Mouse (Mus musculus): ENCODE results near the gene Tbc1d23.
A peak's percentile ranks its signal among the peaks of the same experiment; 100 is the strongest.

The Tbc1d23 gene

GRCm38 (mm10) chr16:57157728-57158127, 73.6 kb downstream of the Tbc1d23 start:
- DNase-seq, result no peak

DNA sequence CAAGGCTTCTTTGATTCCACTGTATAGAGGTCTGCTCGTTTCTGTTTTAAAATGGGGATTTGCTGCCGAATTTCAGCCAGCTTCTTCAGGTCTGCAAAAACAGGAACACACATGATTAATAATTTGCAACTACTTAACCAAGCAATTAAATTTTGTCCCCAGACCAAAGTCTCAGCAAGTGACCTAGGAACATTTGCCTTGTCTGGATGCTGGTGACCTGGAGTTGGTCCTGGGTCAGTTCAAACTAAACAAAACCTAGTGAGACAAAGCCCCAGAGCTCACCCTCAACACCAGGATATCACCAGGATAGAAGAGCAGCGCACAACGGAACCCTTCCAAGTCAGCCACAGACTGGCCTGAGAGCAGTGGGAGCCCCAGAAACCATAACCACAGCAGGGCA, 74.2 kb downstream of the Tbc1d23 start:
- DNase-seq, result no peak

DNA sequence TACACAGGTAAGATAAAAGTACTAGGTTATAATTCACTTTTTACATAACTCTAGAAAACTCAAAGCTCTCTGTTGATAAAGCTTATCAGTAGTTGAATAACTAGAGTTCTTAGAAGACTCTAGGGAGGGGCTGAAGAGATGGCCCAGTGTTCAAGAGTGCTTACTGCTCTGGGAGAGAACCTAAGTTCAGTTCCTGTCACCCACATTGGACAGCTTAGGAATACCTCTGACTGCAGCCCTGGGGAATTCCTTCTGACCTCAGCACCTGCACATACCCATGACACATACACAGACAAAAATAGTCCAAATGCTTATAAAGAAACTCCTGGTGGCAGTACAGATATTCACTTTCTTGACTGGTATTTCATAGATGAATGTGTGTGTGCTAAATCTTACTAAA, 75.4 kb downstream of the Tbc1d23 start:
- DNase-seq, result no peak

DNA sequence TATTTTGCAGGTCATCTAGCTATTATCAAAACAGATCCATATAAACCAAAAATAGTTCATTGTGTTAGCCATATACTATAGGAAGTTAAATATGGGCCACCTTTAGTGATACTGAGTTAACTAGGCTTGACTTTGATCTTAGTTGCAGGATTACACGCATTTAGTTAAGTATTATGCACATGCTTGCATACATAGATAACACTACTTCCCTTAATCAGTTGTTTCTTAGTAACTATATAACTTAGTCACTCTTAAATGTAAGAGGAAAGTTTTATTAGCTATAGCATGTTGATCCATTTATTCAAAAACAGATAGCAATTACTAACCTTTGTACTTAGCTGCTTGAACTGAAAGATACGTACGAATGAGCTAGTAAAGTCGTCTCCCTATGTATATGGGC, 79.9 kb downstream of the Tbc1d23 start:
- DNase-seq, result no peak

GRCm38 (mm10) chr16:57144741-57145140, 86.6 kb downstream of the Tbc1d23 start:
- no peak for DNase-seq

GRCm38 (mm10) chr16:57133611-57134010, 97.7 kb downstream of the Tbc1d23 start:
- DNase-seq, result no peak

GRCm38 (mm10) chr16:57132326-57132725, 99.0 kb downstream of the Tbc1d23 start:
- no peak for DNase-seq

DNA sequence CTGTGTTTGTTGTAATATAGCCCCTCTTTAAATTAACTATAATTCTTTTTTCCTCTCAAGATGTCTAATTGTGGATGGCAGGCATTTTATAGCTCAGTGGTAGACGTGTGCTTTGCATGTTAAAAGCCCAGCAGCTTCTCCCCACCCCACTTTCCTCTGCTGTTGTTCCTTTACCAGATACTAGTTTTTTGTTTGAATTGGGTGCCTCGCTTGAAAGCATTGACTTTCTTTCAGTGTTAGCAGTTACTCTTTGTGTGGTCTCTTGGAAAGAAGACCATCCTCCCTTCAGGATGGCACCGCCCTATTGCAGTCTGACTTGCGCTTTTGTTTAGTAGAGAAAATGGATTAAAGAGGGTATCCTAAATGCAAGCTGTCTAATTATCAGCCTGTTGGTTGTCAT, 99.8 kb downstream of the Tbc1d23 start:
- DNase-seq, result no peak

DNA sequence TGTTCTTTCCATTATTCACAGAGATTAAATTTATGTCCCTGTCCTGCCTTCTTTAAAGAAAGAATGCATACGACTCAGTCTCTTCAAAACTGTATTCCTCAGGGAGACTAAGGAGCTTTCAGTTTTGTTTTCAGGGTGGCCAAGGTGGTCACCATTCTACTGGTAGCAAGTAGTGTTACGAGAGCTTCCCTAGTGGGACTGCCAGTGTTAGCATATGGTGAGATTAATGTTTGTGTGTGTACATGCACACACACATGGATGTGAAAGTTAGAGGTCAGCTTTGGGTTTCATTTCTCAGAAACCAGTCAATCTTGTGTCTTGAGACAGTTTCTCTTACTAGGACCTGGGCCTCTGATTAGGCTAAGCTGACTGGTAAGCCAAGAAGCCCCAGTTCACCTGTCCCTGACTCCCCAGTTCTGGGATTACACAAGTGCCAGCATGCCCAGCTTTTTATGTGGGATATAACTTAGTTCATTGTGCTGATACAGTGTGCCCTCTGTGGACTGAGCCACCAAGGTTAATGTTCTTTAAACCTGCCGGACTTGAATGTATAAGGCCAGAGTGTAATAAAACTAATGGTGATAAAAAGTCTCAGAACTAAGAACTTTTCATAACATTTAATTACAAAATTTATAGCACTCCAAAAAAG, 100.4 kb downstream of the Tbc1d23 start:
- no peak for DNase-seq

DNA sequence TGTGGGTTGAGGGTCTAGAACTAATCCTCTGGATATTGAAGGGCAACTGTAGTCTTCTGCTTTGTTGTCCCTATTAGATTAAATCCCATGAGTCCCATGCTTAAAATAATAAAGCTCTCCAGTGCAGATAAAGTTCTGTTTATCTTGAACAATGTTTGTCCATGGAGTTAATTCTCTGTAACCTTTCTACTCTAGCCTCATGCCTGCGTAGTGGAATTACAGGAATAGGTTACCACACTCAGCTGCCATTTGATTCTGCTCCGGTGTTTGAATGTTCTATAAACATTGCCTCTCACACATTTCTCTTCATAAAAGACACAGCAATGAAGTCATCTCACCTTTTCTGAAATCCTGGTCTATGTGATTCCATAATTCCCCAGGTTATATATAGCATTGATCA, 103.5 kb downstream of the Tbc1d23 start:
- DNase-seq, result no peak

DNA sequence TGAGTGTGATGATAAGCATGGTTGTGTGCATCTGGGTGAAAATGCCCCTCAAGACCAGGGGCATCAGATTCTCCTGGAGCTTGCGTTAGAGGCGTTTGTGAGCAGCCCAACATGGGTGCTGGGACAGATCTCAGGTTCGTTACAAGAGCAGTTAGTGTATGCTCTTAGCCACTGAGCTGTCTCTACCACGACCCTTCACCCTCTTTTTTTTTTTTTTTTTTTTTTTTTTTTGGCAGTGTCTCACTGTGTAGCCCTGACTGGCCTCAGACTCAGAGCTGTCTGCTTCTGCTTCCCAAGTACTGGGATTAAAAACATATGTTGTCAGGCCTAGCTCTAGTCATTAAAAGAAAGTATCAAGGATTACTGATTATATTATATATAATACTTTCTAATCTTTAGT, 105.0 kb downstream of the Tbc1d23 start:
- DNase-seq, result no peak

DNA sequence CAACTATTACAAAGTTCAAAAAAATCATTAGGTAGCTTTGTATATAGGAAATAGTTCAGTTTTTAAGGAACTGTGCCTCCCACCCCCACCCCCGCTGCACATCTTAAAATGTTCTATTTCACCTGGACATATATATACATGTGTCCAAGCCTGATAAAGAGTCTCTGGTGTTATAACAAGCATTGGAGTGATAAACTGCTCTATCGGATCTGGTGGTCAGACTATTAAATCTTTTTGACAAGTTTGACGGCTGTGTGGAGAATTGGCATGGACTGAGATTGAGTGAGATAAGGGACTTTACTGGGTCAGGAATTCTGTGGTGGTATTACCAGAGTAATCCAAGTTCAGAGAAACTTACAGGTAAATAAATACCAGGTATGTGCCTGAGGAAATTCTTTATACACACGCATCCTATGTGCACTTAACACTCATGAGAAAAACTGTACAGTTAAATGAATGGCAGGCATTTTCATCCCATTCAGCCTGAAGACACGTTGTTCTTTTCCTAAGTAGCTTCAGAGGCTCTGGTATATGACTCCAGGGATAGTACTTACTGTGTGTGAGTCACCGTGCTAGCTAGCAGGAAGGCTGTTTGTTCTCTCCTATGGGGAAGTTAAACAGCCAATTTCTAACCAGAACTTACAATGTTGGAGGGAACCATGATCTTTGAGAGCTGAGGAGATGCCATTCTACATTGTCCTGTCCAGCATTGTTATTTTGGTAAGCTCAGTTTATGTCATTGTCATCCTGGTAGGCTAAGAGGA, 108.4 kb downstream of the Tbc1d23 start:
- DNase-seq, result no peak

- no peak for DNase-seq
Observed at GRCm38 (mm10) chr16:57121816-57122415, 109.4 kb downstream of the Tbc1d23 start.

- DNase-seq, result peak; percentile 97
Observed at GRCm38 (mm10) chr16:57120913-57121815, 110.1 kb downstream of the Tbc1d23 start, which contains the start of gene Tomm70a. TSS of gene Tomm70a (plus strand) at chr16:57121703.

Measured in cerebellum, adult 9-11 months (tissue).